Mouse (Mus musculus): ENCODE data around the gene Col4a1.

Gene Col4a1

DNA sequence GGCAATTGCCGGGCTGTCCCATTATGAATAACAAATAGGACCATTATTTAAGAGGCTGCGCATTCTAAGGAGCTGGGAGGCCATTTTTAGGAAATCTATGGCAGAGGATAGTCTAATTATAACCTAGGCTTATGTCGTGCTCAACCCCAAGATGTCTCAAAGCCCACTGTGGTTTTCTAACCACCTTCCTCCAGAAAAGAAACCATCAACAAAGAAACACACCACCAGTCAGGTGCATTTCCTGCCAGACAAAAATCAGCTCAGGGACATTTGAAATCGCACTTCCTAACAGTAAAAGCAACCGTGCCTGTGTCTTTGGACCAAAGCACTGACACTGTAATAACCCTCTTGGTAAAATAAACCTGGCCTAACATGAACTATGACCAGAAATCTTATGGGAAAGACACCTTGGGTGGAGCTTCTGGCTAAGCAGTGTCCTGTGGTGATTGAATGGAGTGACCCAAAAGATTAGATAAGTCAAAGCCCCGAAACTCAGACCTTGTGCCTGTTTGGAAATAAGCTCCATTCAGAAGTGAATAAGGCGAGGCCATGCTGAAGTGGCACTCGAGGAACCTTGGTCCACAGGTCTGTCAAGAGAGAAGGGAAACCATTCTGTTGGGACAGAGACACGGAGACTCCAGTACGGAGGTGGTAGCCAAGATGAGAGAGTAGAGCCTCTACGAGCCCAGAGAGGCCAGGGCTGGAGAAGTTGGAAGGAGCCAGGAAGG lies 131.0 kb downstream of the Col4a1 start:
- no peaks in the 10 kb centered on the region for H3K9me3 ChIP-seq (ENCODE audit: low read length)
- no peaks in the 10 kb centered on the region for H3K4me1 ChIP-seq (replicated peaks; ENCODE audit: low read depth, low read length)
- no peaks in the 10 kb centered on the region for H3K36me3 ChIP-seq (ENCODE audit: insufficient read depth, low read length)
- no peak overlapping the region for H3K4me3 ChIP-seq (replicated peaks; ENCODE audit: low read length)
- peaks cover 38% of the 10 kb centered on the region for H3K27me3 ChIP-seq (ENCODE audit: insufficient read depth, low read length)
- no peak for TF ChIP-seq POU5F1 (IDR thresholded peaks at IDR 0.05; ENCODE audit: borderline replicate concordance, low read length)
- TF ChIP-seq NANOG (IDR thresholded peaks at IDR 0.05; ENCODE audit: borderline replicate concordance, low read length): no peak
- TF ChIP-seq CTCF (conservative IDR thresholded peaks at IDR 0.05; ENCODE audit: low read length): no peak

DNA sequence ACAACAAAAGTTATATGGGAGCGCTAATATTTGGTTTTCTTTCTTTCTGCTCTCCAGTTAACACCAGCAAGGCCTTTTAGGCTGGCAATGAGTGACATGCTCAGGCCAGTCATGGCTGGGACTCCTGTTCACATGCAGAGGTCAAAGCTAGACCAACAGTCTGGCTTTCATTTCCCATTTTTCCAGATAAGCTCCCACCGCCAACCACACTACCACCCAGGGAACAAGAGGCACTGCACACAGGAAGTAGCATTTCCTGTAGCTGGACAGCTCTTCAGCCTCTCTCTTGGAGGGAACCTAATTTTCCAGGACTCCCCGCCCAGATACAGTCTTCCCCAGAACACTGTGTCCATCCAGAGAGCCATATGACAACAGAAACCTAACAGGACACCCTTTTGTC lies 132.8 kb downstream of the Col4a1 start:
- H3K9me3 ChIP-seq (ENCODE audit: low read length): no peaks in the 10 kb centered on the region

GRCm38 (mm10) chr8:11176393-11176792 lies 136.2 kb downstream of the Col4a1 start:
- H3K4me1 ChIP-seq (replicated peaks; ENCODE audit: low read depth, low read length): no peaks in the 10 kb centered on the region
- no peak overlapping the region for H3K4me3 ChIP-seq (replicated peaks; ENCODE audit: low read length)
- no peaks in the 10 kb centered on the region for H3K9me3 ChIP-seq (ENCODE audit: low read length)
- TF ChIP-seq POU5F1 (IDR thresholded peaks at IDR 0.05; ENCODE audit: borderline replicate concordance, low read length) (no peak), NANOG (IDR thresholded peaks at IDR 0.05; ENCODE audit: borderline replicate concordance, low read length) (no peak), CTCF (conservative IDR thresholded peaks at IDR 0.05; ENCODE audit: low read length) (no peak)
- no peaks in the 10 kb centered on the region for H3K36me3 ChIP-seq (ENCODE audit: insufficient read depth, low read length)
- no peaks in the 10 kb centered on the region for H3K27me3 ChIP-seq (ENCODE audit: insufficient read depth, low read length)

More for the DNA sequence above, 132.8 kb downstream of the Col4a1 start:
- Histone ChIP-seq H3K27me3 (ENCODE audit: insufficient read depth, low read length) (peaks cover 26% of the 10 kb centered on the region), H3K4me3 (replicated peaks; ENCODE audit: low read length) (no peak overlapping the region), H3K4me1 (replicated peaks; ENCODE audit: low read depth, low read length) (no peaks in the 10 kb centered on the region), H3K36me3 (ENCODE audit: insufficient read depth, low read length) (no peaks in the 10 kb centered on the region)
- TF ChIP-seq POU5F1 (IDR thresholded peaks at IDR 0.05; ENCODE audit: borderline replicate concordance, low read length) (no peak), CTCF (conservative IDR thresholded peaks at IDR 0.05; ENCODE audit: low read length) (no peak), NANOG (IDR thresholded peaks at IDR 0.05; ENCODE audit: borderline replicate concordance, low read length) (no peak)

DNA sequence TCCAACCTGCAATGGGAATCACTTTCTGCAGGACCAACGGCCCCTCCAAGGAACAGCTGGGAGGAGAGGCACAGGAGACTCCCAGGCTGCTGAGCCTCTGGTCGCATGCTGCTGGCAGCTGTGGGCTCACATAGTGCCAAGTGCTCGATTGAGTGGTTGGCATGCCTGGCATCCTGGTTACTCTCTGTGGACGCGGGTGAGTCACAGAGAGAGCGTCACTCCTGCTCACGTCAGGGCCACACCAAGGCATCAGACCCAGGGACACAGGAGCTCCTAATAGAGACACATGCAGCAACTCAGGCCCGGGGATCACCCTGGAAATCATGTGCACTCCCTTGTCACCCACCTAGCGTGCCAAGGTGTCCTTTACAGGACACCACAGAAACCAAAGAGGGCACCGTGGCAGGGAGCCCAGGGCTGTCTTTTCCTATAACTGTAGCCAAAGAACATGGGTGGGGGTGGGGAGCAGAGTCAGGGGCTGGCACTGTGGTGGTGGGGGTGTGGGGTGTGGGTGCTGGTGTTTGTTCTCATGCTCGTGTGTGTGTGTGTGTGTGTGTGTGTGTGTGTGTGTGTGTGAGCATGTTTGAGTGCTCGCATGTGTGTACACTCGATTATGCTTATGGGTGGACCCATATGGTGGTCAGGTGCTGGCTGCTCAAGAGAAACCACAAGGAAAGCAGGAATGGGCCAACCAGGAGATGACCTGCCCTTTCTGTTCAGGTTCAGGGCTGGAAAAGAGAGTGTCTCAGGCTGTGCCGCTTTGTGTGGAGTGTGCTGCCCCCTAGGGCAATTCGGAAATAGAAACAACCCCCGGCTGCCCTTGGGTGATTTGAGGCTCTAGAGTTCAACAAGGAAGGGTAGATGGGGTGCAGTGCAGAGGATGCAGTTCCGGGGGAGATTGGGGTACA lies 139.1 kb downstream of the Col4a1 start:
- H3K27me3 ChIP-seq (ENCODE audit: insufficient read depth, low read length): no peaks in the 10 kb centered on the region
- no peak overlapping the region for H3K4me3 ChIP-seq (replicated peaks; ENCODE audit: low read length)
- H3K4me1 ChIP-seq (replicated peaks; ENCODE audit: low read depth, low read length): no peaks in the 10 kb centered on the region
- H3K9me3 ChIP-seq (ENCODE audit: low read length): no peaks in the 10 kb centered on the region
- H3K36me3 ChIP-seq (ENCODE audit: insufficient read depth, low read length): no peaks in the 10 kb centered on the region
- TF ChIP-seq POU5F1 (IDR thresholded peaks at IDR 0.05; ENCODE audit: borderline replicate concordance, low read length) (no peak), NANOG (IDR thresholded peaks at IDR 0.05; ENCODE audit: borderline replicate concordance, low read length) (no peak), CTCF (conservative IDR thresholded peaks at IDR 0.05; ENCODE audit: low read length) (peak; percentile 29)

DNA sequence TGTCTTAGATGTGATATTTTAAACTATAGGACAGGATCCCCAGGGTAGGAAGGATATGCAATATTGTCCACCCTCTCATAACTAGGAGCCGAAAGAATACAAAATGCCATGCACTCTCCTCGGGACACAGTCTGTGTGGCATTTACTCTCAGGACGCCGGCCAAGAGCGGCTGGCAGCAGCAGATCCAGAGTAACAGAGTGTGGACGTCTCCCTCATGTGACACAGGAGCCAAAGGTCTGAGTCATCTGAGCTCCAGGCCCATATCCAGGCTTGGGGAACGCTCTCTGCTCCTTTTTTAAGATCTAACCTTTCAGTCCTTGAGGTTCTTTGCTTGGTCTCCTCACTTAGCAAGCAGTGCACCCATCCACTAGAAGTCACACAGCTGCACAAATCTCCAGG lies 141.1 kb downstream of the Col4a1 start:
- no peak overlapping the region for H3K4me3 ChIP-seq (replicated peaks; ENCODE audit: low read length)
- no peak for TF ChIP-seq POU5F1 (IDR thresholded peaks at IDR 0.05; ENCODE audit: borderline replicate concordance, low read length)
- TF ChIP-seq NANOG (IDR thresholded peaks at IDR 0.05; ENCODE audit: borderline replicate concordance, low read length): no peak
- H3K27me3 ChIP-seq (ENCODE audit: insufficient read depth, low read length): no peaks in the 10 kb centered on the region
- no peaks in the 10 kb centered on the region for H3K36me3 ChIP-seq (ENCODE audit: insufficient read depth, low read length)
- no peaks in the 10 kb centered on the region for H3K9me3 ChIP-seq (ENCODE audit: low read length)
- no peaks in the 10 kb centered on the region for H3K4me1 ChIP-seq (replicated peaks; ENCODE audit: low read depth, low read length)

DNA sequence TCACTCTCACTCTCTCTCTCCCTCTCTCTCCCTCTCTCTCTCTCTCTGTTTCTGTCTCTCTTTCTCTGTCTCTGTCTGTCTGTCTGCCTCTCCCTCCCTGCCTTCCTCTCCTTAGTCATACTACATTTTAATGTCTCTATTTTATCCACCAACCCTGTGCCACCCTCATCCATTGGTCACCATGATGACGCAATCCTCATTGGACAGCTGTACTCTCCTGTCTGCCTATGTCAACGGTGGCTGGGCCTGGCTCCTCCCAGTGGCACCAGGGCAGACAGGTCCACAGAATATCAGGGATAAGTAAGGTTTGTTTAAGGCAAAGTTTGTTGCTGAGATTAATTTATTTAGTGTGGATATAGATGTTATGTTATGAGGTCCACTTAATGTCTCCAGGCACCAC lies 143.2 kb downstream of the Col4a1 start:
- no peak overlapping the region for H3K4me3 ChIP-seq (replicated peaks; ENCODE audit: low read length)
- TF ChIP-seq NANOG (IDR thresholded peaks at IDR 0.05; ENCODE audit: borderline replicate concordance, low read length): no peak
- no peak for TF ChIP-seq CTCF (conservative IDR thresholded peaks at IDR 0.05; ENCODE audit: low read length)
- no peak for TF ChIP-seq POU5F1 (IDR thresholded peaks at IDR 0.05; ENCODE audit: borderline replicate concordance, low read length)
- H3K4me1 ChIP-seq (replicated peaks; ENCODE audit: low read depth, low read length): no peaks in the 10 kb centered on the region
- H3K9me3 ChIP-seq (ENCODE audit: low read length): no peaks in the 10 kb centered on the region
- H3K27me3 ChIP-seq (ENCODE audit: insufficient read depth, low read length): no peaks in the 10 kb centered on the region
- no peaks in the 10 kb centered on the region for H3K36me3 ChIP-seq (ENCODE audit: insufficient read depth, low read length)

- H3K27me3 ChIP-seq (ENCODE audit: insufficient read depth, low read length): no peaks in the 10 kb centered on the region
- no peaks in the 10 kb centered on the region for H3K36me3 ChIP-seq (ENCODE audit: insufficient read depth, low read length)
- H3K4me3 ChIP-seq (replicated peaks; ENCODE audit: low read length): no peak overlapping the region
- TF ChIP-seq CTCF (conservative IDR thresholded peaks at IDR 0.05; ENCODE audit: low read length): no peak
- no peak for TF ChIP-seq POU5F1 (IDR thresholded peaks at IDR 0.05; ENCODE audit: borderline replicate concordance, low read length)
- TF ChIP-seq NANOG (IDR thresholded peaks at IDR 0.05; ENCODE audit: borderline replicate concordance, low read length): no peak
- H3K9me3 ChIP-seq (ENCODE audit: low read length): no peaks in the 10 kb centered on the region
- no peaks in the 10 kb centered on the region for H3K4me1 ChIP-seq (replicated peaks; ENCODE audit: low read depth, low read length)
Observed at GRCm38 (mm10) chr8:11168780-11169179, 143.8 kb downstream of the Col4a1 start.

GRCm38 (mm10) chr8:11167955-11168354 lies 144.7 kb downstream of the Col4a1 start:
- Histone ChIP-seq H3K4me3 (replicated peaks; ENCODE audit: low read length) (no peak overlapping the region), H3K9me3 (ENCODE audit: low read length) (no peaks in the 10 kb centered on the region), H3K27me3 (ENCODE audit: insufficient read depth, low read length) (no peaks in the 10 kb centered on the region), H3K4me1 (replicated peaks; ENCODE audit: low read depth, low read length) (no peaks in the 10 kb centered on the region), H3K36me3 (ENCODE audit: insufficient read depth, low read length) (no peaks in the 10 kb centered on the region)
- no peak for TF ChIP-seq NANOG (IDR thresholded peaks at IDR 0.05; ENCODE audit: borderline replicate concordance, low read length)

Data from E14TG2a.4 (cell line).